Comparison of ENCODE assay signal across 26 mouse cellular contexts in the genomic region with DNA sequence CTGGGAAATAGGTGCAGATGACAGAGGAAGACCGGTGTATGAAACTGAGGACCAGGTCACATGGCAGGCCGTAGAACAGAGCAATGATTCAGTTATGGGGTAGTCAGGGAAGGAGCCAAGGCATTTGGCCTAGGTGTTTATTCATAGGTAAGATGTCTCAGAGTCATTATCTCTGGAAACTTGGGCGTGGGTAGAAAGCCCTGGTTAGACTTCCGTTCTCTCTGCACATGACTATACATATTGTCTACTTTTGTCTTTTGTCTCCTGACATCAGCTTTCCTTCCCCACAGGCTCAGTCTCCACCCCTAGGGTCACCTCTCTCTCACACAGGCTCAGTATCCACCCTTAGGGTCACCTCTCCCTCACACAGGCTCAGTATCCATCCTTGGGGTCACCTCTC. TPM values are rescaled to one million over a fixed set of nuclear protein-coding genes. Genes with fewer than 3 reads are reported as not detected.
DNase-seq lines count a peak whose midpoint lies in the region; ATAC-seq lines count a peak whose summit lies in the region.
"Had no signal": no experiment of that assay in that cellular context is flagged by ENCODE, and none has a peak within 500 bp of the region (broad histone marks: within the 10 kb centered on the region; RNA-seq: fewer than 3 reads in every experiment).

No protein-coding gene starts in this region.

- H3K27ac ChIP-seq in midbrain, embryonic 11.5 days (ENCODE audit: low read depth, low read length) = no peak overlapping the region

- H3K4me1 ChIP-seq in midbrain, embryonic 11.5 days (ENCODE audit: control insufficient read depth, insufficient read depth, low read length) = peaks cover 2% of the 10 kb centered on the region; the same call in 1 of the 2 replicates

- intact Hi-C loops in gastrocnemius, postnatal 14 days (cut with DNase I; ENCODE audit: low total_unique reads) = loop anchor here (10.0 kb wide), 2 partner anchors 189 to 261 kb away; no protein-coding TSS in a partner anchor

- H3K4me3 ChIP-seq in midbrain, embryonic 11.5 days (ENCODE audit: low read depth, low read length) = no peak overlapping the region

- H3K36me3 ChIP-seq in midbrain, embryonic 11.5 days (ENCODE audit: control insufficient read depth, insufficient read depth, low read length) = no peaks in the 10 kb centered on the region
- H3K36me3 ChIP-seq: G1E had no signal

- no peaks in the 10 kb centered on the region for H3K9me3 ChIP-seq in midbrain, embryonic 11.5 days (ENCODE audit: control insufficient read depth, low read length)
- H3K9me3 ChIP-seq: G1E had no signal

- no peak overlapping the region for H3K4me2 ChIP-seq in midbrain, embryonic 11.5 days

- H3K27me3 ChIP-seq in midbrain, embryonic 11.5 days (ENCODE audit: control insufficient read depth, insufficient read depth, low read length) = no peaks in the 10 kb centered on the region
- H3K27me3 ChIP-seq: CH12.LX, Patski had no signal

- WGBS in midbrain, embryonic 11.5 days = 79% methylated on average over 4 of the region's 4 CpGs

- ATAC-seq in CD4-positive, CD25-positive, alpha-beta regulatory T cell, adult 4 months = peak; percentile 56
- ATAC-seq in activated CD4-positive, CD25-positive, alpha-beta regulatory T cell, adult 4 months = peak; percentile 52
- ATAC-seq in midbrain, embryonic 11.5 days (ENCODE audit: low FRiP score) = no peak
- no peak for ATAC-seq in erythroid progenitor cell, adult 5-6 weeks (replicated peaks; ENCODE audit: low FRiP score, poor library complexity, severe bottlenecking)
- ATAC-seq: Patski had no signal

- DNase-seq in CD4-positive, CD25-positive, alpha-beta regulatory T cell, adult 2 months (ENCODE audit: low read depth, low spot score) = peak; percentile 23
- peak; percentile 38 for DNase-seq in induced T-regulatory cell, adult 2 months (ENCODE audit: low read depth)
- DNase-seq in midbrain, embryonic 11.5 days (ENCODE audit: low spot score, missing footprints) = no peak
- DNase-seq in urinary bladder, postnatal 14 days (ENCODE audit: low spot score) = no peak
- no peak for DNase-seq in gastrocnemius, postnatal 14 days
- DNase-seq: adrenal gland, adult 2 months; adrenal gland, adult 8-10 months; adrenal gland, postnatal 10 days; adrenal gland, postnatal 14 days; adrenal gland, postnatal 25 days; adrenal gland, postnatal 36 days; B cell, adult 2 months; cerebellum, adult 11 months; cerebellum, adult 11-12 months; cerebellum, adult 18-20 months; cerebellum, adult 2 months; cerebellum, adult 8-10 months had no signal

- H3K9ac ChIP-seq in midbrain, embryonic 11.5 days (ENCODE audit: low read length) = no peak overlapping the region

RNA-seq across cellular contexts. Expression of a gene that starts 21.5 kb away (rescaled TPM):
- polyA plus RNA-seq in CD4-positive, CD25-positive, alpha-beta regulatory T cell, adult 4 months (2017; shearing (Covaris generic)) = 1 to 10 TPM; 2.6 to 2.7 TPM
- polyA plus RNA-seq in activated CD4-positive, CD25-positive, alpha-beta regulatory T cell, adult 4 months (2017; shearing (Covaris generic)) = 1 to 10 TPM; 2.4 to 3.5 TPM
- polyA plus RNA-seq in midbrain, embryonic 11.5 days (2014; fragmentation: Nextera tagmentation; extraction: Ambion mirVana) = 9.8 and 11.0 TPM in 2 replicates
- 1.8 and 5.0 TPM in 2 replicates for total RNA-seq in erythroid progenitor cell, adult 5-6 weeks (2015; ENCODE audit: low replicate concordance)
- 0.68 and 0.77 TPM in 2 replicates for total RNA-seq in erythroid progenitor cell, adult 5-6 weeks (2017; ENCODE audit: low replicate concordance)
- 1 to 10 TPM; 7.2 to 7.8 TPM for total RNA-seq in gastrocnemius, postnatal 14 days (2021)

RNA-seq across cellular contexts. Expression of a gene that starts 40.3 kb away (rescaled TPM):
- 1 to 10 TPM in 1 of 2 experiments, under 1 TPM in 1; 0.56 to 1.4 TPM for polyA plus RNA-seq in CD4-positive, CD25-positive, alpha-beta regulatory T cell, adult 4 months (2017; shearing (Covaris generic))
- under 1 TPM in 1 of 2 experiments, not detected in 1; 0.48 TPM for polyA plus RNA-seq in activated CD4-positive, CD25-positive, alpha-beta regulatory T cell, adult 4 months (2017; shearing (Covaris generic))
- polyA plus RNA-seq in midbrain, embryonic 11.5 days (2014; fragmentation: Nextera tagmentation; extraction: Ambion mirVana) = not detected in 2 replicates
- total RNA-seq in erythroid progenitor cell, adult 5-6 weeks (2015; ENCODE audit: low replicate concordance) = not detected in 2 replicates
- not detected in 2 replicates for total RNA-seq in erythroid progenitor cell, adult 5-6 weeks (2017; ENCODE audit: low replicate concordance)
- total RNA-seq in gastrocnemius, postnatal 14 days (2021) = not detected
- total RNA-seq: adrenal gland, adult 2 months; adrenal gland, adult 8-10 months; adrenal gland, postnatal 10 days; adrenal gland, postnatal 14 days; adrenal gland, postnatal 25 days; adrenal gland, postnatal 36 days; G1E; MEL had no signal
- polyA plus RNA-seq: adrenal gland, adult 2 months; brain, embryonic 14.5 days; C2C12; G1E had no signal

RNA-seq across cellular contexts. Expression of a gene that starts 47.6 kb away (rescaled TPM):
- polyA plus RNA-seq in CD4-positive, CD25-positive, alpha-beta regulatory T cell, adult 4 months (2017; shearing (Covaris generic)) = not detected
- polyA plus RNA-seq in activated CD4-positive, CD25-positive, alpha-beta regulatory T cell, adult 4 months (2017; shearing (Covaris generic)) = not detected
- 21.2 TPM in 2 replicates for polyA plus RNA-seq in midbrain, embryonic 11.5 days (2014; fragmentation: Nextera tagmentation; extraction: Ambion mirVana)
- total RNA-seq in erythroid progenitor cell, adult 5-6 weeks (2015; ENCODE audit: low replicate concordance) = not detected in 2 replicates
- 0.13 TPM in 1 of 2 replicates, not detected in the other for total RNA-seq in erythroid progenitor cell, adult 5-6 weeks (2017; ENCODE audit: low replicate concordance)
- total RNA-seq in gastrocnemius, postnatal 14 days (2021) = not detected
- total RNA-seq: MEL had no signal
- polyA plus RNA-seq: G1E had no signal

RNA-seq across cellular contexts. Expression of a gene that starts 50.1 kb away (rescaled TPM):
- 10 to 100 TPM; 13.0 to 14.6 TPM for polyA plus RNA-seq in CD4-positive, CD25-positive, alpha-beta regulatory T cell, adult 4 months (2017; shearing (Covaris generic))
- 10 to 100 TPM; 15.8 to 17.9 TPM for polyA plus RNA-seq in activated CD4-positive, CD25-positive, alpha-beta regulatory T cell, adult 4 months (2017; shearing (Covaris generic))
- polyA plus RNA-seq in midbrain, embryonic 11.5 days (2014; fragmentation: Nextera tagmentation; extraction: Ambion mirVana) = 18.8 and 20.8 TPM in 2 replicates
- total RNA-seq in erythroid progenitor cell, adult 5-6 weeks (2015; ENCODE audit: low replicate concordance) = 21.3 and 31.9 TPM in 2 replicates
- total RNA-seq in erythroid progenitor cell, adult 5-6 weeks (2017; ENCODE audit: low replicate concordance) = 30.9 and 43.1 TPM in 2 replicates
- 1 to 10 TPM; 5.6 to 8.9 TPM for total RNA-seq in gastrocnemius, postnatal 14 days (2021)

Comparison
In these comparisons a context has a peak if more than half of its experiments do, and no peak if none do; other contexts are left out.
1. DNase-seq: peak in CD4-positive, CD25-positive, alpha-beta regulatory T cell, adult 2 months (single experiment) and induced T-regulatory cell, adult 2 months (single experiment); none in midbrain, embryonic 11.5 days (single experiment), urinary bladder, postnatal 14 days (single experiment) and gastrocnemius, postnatal 14 days (single experiment).
2. ATAC-seq: peak in CD4-positive, CD25-positive, alpha-beta regulatory T cell, adult 4 months (single experiment) and activated CD4-positive, CD25-positive, alpha-beta regulatory T cell, adult 4 months (single experiment); none in midbrain, embryonic 11.5 days (single experiment) and erythroid progenitor cell, adult 5-6 weeks (single experiment).
3. RNA of a gene that starts 47.6 kb away (polyA plus RNA-seq): 21.2 TPM in midbrain, embryonic 11.5 days; not detected in activated CD4-positive, CD25-positive, alpha-beta regulatory T cell, adult 4 months and not detected in CD4-positive, CD25-positive, alpha-beta regulatory T cell, adult 4 months; every median in the first group is over 10 times any median in the second.